In genomic region chr7:30698589-30698988, GRCm38 (mm10) we compare ENCODE assay signal across 10 mouse cellular contexts. TPM values are rescaled to one million over a fixed set of nuclear protein-coding genes. Genes with fewer than 3 reads are reported as not detected.
DNase-seq lines count a peak whose midpoint lies in the region; ATAC-seq and TF ChIP-seq lines count a peak whose summit lies in the region.
"Had no signal": no experiment of that assay in that cellular context is flagged by ENCODE, and none has a peak within 500 bp of the region (broad histone marks: within the 10 kb centered on the region; RNA-seq: fewer than 3 reads in every experiment).

2200002J24Rik (plus strand) TSS chr7:30698926.

- 40% methylated on average over 9 of the region's 9 CpGs for WGBS in heart, embryonic 16.5 days
- WGBS in forebrain, embryonic 13.5 days: 40% methylated on average over 9 of the region's 9 CpGs

- TF ChIP-seq RAD21 in CH12.LX (IDR thresholded peaks at IDR 0.05; ENCODE audit: low read depth, low read length): no peak

- dilution Hi-C loops in CH12.LX (cut with MboI; ENCODE audit: extremely low pct_ligation_motif_present, extremely low pct_unique_long_range_greater_than_20kb, low sequenced_read_pairs): no loop called here

- ATAC-seq in heart, embryonic 16.5 days (replicated peaks; ENCODE audit: extremely low read depth, insufficient read depth, low FRiP score): peak; percentile 32; the same call in 1 of the 2 replicates
- ATAC-seq in CD4-positive, CD25-positive, alpha-beta regulatory T cell, adult 4 months: no peak
- no peak for ATAC-seq in forebrain, embryonic 13.5 days

- in situ Hi-C loops in CH12.LX (cut with MboI; ENCODE audit: low pct_ligation_motif_present, low pct_unique_long_range_greater_than_20kb, low sequenced_read_pairs): no loop called here

- no peak for TF ChIP-seq CTCF in CH12.LX (conservative IDR thresholded peaks at IDR 0.05 in 1 of 2, IDR thresholded peaks at IDR 0.05 in 1 of 2; ENCODE audit: low read depth in 2 of 2, low read length in 2 of 2)

- no peak for DNase-seq in heart, postnatal 10 days
- DNase-seq in CH12.LX (ENCODE audit: extremely low read depth): peak; percentile 94
- DNase-seq in c-Kit-positive CD71-positive TER-119-positive erythroid progenitor cells, embryonic 14.5 days (ENCODE audit: low spot score): peak; percentile 47
- DNase-seq in lung, postnatal 36 days: peak; percentile 19
- no peak for DNase-seq in frontal cortex, postnatal 25 days (ENCODE audit: low spot score in 2 of 2)

- H3K4me3 ChIP-seq in heart, embryonic 16.5 days (ENCODE audit: low read length): no peak within 1 kb of the TSS
- peak within 1 kb of the TSS; percentile 37 to 60 (median 37) for H3K4me3 ChIP-seq in CH12.LX (replicated peaks in 1 of 3; ENCODE audit: low read depth in 2 of 3, low read length in 2 of 3, poor library complexity in 1 of 3)
- H3K4me3 ChIP-seq in forebrain, embryonic 13.5 days: no peak within 1 kb of the TSS
- H3K4me3 ChIP-seq: erythroblast, embryonic 14.5 days had no signal

- intact Hi-C loops in heart, postnatal 10 days (cut with DNase I): no loop called here

- TF ChIP-seq POLR2A in CH12.LX (IDR thresholded peaks at IDR 0.05; ENCODE audit: low read depth, low read length): peak; percentile 63

- no peaks in the 10 kb centered on the region for H3K79me2 ChIP-seq in CH12.LX (replicated peaks; ENCODE audit: control insufficient read depth, extremely low read depth, insufficient read depth, poor library complexity, severe bottlenecking)

- H3K9me3 ChIP-seq in heart, embryonic 16.5 days (replicated peaks; ENCODE audit: control insufficient read depth, low read length): no peaks in the 10 kb centered on the region
- H3K9me3 ChIP-seq in CH12.LX (replicated peaks; ENCODE audit: low read length): no peaks in the 10 kb centered on the region
- no peaks in the 10 kb centered on the region for H3K9me3 ChIP-seq in forebrain, embryonic 13.5 days (replicated peaks)

- no peak for TF ChIP-seq EP300 in CH12.LX (IDR thresholded peaks at IDR 0.05; ENCODE audit: low read length)

- H3K36me3 ChIP-seq in heart, embryonic 16.5 days (ENCODE audit: control insufficient read depth, insufficient read depth): no peaks in the 10 kb centered on the region
- H3K36me3 ChIP-seq in CH12.LX (replicated peaks in 1 of 2; ENCODE audit: control insufficient read depth in 1 of 2, insufficient read depth in 1 of 2, low read length in 1 of 2): no peaks in the 10 kb centered on the region
- no peaks in the 10 kb centered on the region for H3K36me3 ChIP-seq in forebrain, embryonic 13.5 days (ENCODE audit: poor library complexity, severe bottlenecking)

- no peaks in the 10 kb centered on the region for H3K27me3 ChIP-seq in heart, embryonic 16.5 days (ENCODE audit: control insufficient read depth, insufficient read depth, low read length)
- H3K27me3 ChIP-seq in CH12.LX (replicated peaks): no peaks in the 10 kb centered on the region
- H3K27me3 ChIP-seq in forebrain, embryonic 13.5 days: 0 out of 2 replicates have a peak, but pooled peaks cover 7% of the 10 kb centered on the region

- no peak within 1 kb of the TSS for H3K4me2 ChIP-seq in heart, embryonic 16.5 days (ENCODE audit: low read depth, low read length)
- H3K4me2 ChIP-seq in CH12.LX (ENCODE audit: insufficient read depth, low read depth, poor library complexity, severe bottlenecking): peak within 1 kb of the TSS; percentile 94
- no peak within 1 kb of the TSS for H3K4me2 ChIP-seq in forebrain, embryonic 13.5 days

- peaks cover 4% of the 10 kb centered on the region for H3K4me1 ChIP-seq in heart, embryonic 16.5 days (ENCODE audit: control insufficient read depth, insufficient read depth, low read length)
- H3K4me1 ChIP-seq in CH12.LX (ENCODE audit: control insufficient read depth in 1 of 2, insufficient read depth in 2 of 2): peaks cover 2 to 21% of the 10 kb centered on the region in 2 experiments; a peak in 3 of 4 replicates
- H3K4me1 ChIP-seq in forebrain, embryonic 13.5 days: no peaks in the 10 kb centered on the region

- H3K9ac ChIP-seq in heart, embryonic 16.5 days (ENCODE audit: low read length): no peak within 1 kb of the TSS
- H3K9ac ChIP-seq in CH12.LX (ENCODE audit: insufficient read depth, low read depth): peak within 1 kb of the TSS; percentile 35
- no peak within 1 kb of the TSS for H3K9ac ChIP-seq in forebrain, embryonic 13.5 days

- no peak within 1 kb of the TSS for H3K27ac ChIP-seq in heart, embryonic 16.5 days (ENCODE audit: low read length)
- no peak within 1 kb of the TSS for H3K27ac ChIP-seq in CH12.LX (ENCODE audit: insufficient read depth, low read depth)
- no peak within 1 kb of the TSS for H3K27ac ChIP-seq in forebrain, embryonic 13.5 days

TF ChIP-seq in CH12.LX, 34 proteins besides CTCF, POLR2A, EP300 and RAD21:
- TF ChIP-seq MXI1 (IDR thresholded peaks at IDR 0.05; ENCODE audit: low read depth, low read length) (peak; percentile 71; the same call in 1 of the 2 replicates), CHD2 (IDR thresholded peaks at IDR 0.05; ENCODE audit: low read length) (peak; percentile 62; the same call in 1 of the 2 replicates), NELFE (IDR thresholded peaks at IDR 0.05; ENCODE audit: low read depth, low read length) (peak; percentile 18), KAT2A (IDR thresholded peaks at IDR 0.05; ENCODE audit: insufficient replicate concordance, low read length) (no peak), CHD1 (IDR thresholded peaks at IDR 0.05; ENCODE audit: low read depth, low read length) (peak; percentile 65; the same call in 1 of the 2 replicates), BHLHE40 (IDR thresholded peaks at IDR 0.05; ENCODE audit: low read depth, low read length) (no peak), MAX (IDR thresholded peaks at IDR 0.05; ENCODE audit: low read length) (peak; percentile 28), TBP (conservative IDR thresholded peaks at IDR 0.05; ENCODE audit: low read depth, low read length) (0 out of 2 replicates have a peak, but pooled peaks have one; percentile 35), ZNF384 (IDR thresholded peaks at IDR 0.05; ENCODE audit: low read depth, low read length) (peak; percentile 38; the same call in 1 of the 2 replicates), MAZ (IDR thresholded peaks at IDR 0.05; ENCODE audit: low read depth, low read length) (0 out of 2 replicates have a peak, but pooled peaks have one; percentile 44), SIN3A (IDR thresholded peaks at IDR 0.05; ENCODE audit: low read length) (peak; percentile 82), UBTF (IDR thresholded peaks at IDR 0.05; ENCODE audit: low read depth, low read length) (no peak)

RNA-seq across cellular contexts. Expression of gene 2200002J24Rik, which starts in this region (rescaled TPM):
- polyA plus RNA-seq in heart, embryonic 16.5 days (2015; fragmentation: Nextera tagmentation; extraction: Ambion mirVana): 1.0 and 1.8 TPM in 2 replicates
- total RNA-seq in heart, postnatal 10 days (2021): not detected
- total RNA-seq in CH12.LX (2012; rRNA removed): 2.4 and 4.0 TPM in 2 replicates
- 3.0 and 6.6 TPM in 2 replicates for total RNA-seq in CH12.LX (2014; rRNA removed)
- 2.9 and 3.5 TPM in 2 replicates for polyA plus RNA-seq in CH12.LX (2012; ENCODE audit: insufficient read length, low read depth)
- not detected for polyA plus RNA-seq in CD4-positive, CD25-positive, alpha-beta regulatory T cell, adult 4 months (2017; shearing (Covaris generic))
- polyA plus RNA-seq in forebrain, embryonic 13.5 days (2015; fragmentation: Nextera tagmentation; extraction: Ambion mirVana): not detected in 2 replicates
- total RNA-seq: layer of hippocampus, postnatal 14 days had no signal
- polyA plus RNA-seq: erythroblast, embryonic 14.5 days had no signal

Comparison
In these comparisons a context has a peak if more than half of its experiments do, and no peak if none do; other contexts are left out.
1. H3K4me3 ChIP-seq: peak in CH12.LX (3 of 3); none in heart, embryonic 16.5 days (single experiment) and forebrain, embryonic 13.5 days (single experiment).
2. DNase-seq: peak in CH12.LX (single experiment), c-Kit-positive CD71-positive TER-119-positive erythroid progenitor cells, embryonic 14.5 days (single experiment) and lung, postnatal 36 days (single experiment); none in heart, postnatal 10 days (0 of 2) and frontal cortex, postnatal 25 days (0 of 2).